Mouse (Mus musculus): ENCODE results near the gene Rhbdd3.

GRCm38 (mm10) chr11:5054874-5055273 lies 43.9 kb upstream of the Rhbdd3 start:
- TF ChIP-seq EP300 (IDR thresholded peaks at IDR 0.05; ENCODE audit: low read depth) (no peak), CTCF (IDR thresholded peaks at IDR 0.05; ENCODE audit: low read depth) (no peak)

Data from liver, postnatal 0 days (tissue).